Comparison of ENCODE assay signal across 26 mouse cellular contexts in genomic region chr11:120266259-120266758, GRCm38 (mm10). TPM values are rescaled to one million over a fixed set of nuclear protein-coding genes. Genes with fewer than 3 reads are reported as not detected.
DNase-seq lines count a peak whose midpoint lies in the region; ATAC-seq lines count a peak whose summit lies in the region.
"Had no signal": no experiment of that assay in that cellular context is flagged by ENCODE, and none has a peak within 500 bp of the region (broad histone marks: within the 10 kb centered on the region; RNA-seq: fewer than 3 reads in every experiment).

No protein-coding gene starts in this region.

- H3K4me3 ChIP-seq in heart, embryonic 10.5 days = no peak overlapping the region
- H3K4me3 ChIP-seq in embryonic facial prominence, embryonic 13.5 days = no peak overlapping the region
- H3K4me3 ChIP-seq in limb, embryonic 11.5 days (ENCODE audit: low read depth, low read length) = no peak overlapping the region
- H3K4me3 ChIP-seq: erythroblast, embryonic 14.5 days; forebrain, embryonic 13.5 days; hindbrain, embryonic 15.5 days; limb, embryonic 15.5 days; neural tube, embryonic 15.5 days had no signal

- WGBS in heart, embryonic 10.5 days = 85% methylated on average over 14 of the region's 14 CpGs
- 89% methylated on average over 14 of the region's 14 CpGs for WGBS in embryonic facial prominence, embryonic 13.5 days
- 89% methylated on average over 14 of the region's 14 CpGs for WGBS in limb, embryonic 11.5 days

- H3K4me2 ChIP-seq in embryonic facial prominence, embryonic 13.5 days = no peak overlapping the region
- no peak overlapping the region for H3K4me2 ChIP-seq in limb, embryonic 11.5 days (ENCODE audit: low read depth, severe bottlenecking)
- H3K4me2 ChIP-seq: forebrain, embryonic 13.5 days; hindbrain, embryonic 15.5 days; limb, embryonic 15.5 days; lung, embryonic 14.5 days; neural tube, embryonic 15.5 days had no signal

- H3K27me3 ChIP-seq in heart, embryonic 10.5 days (ENCODE audit: insufficient read depth, poor library complexity, severe bottlenecking) = no peaks in the 10 kb centered on the region
- no peaks in the 10 kb centered on the region for H3K27me3 ChIP-seq in embryonic facial prominence, embryonic 13.5 days
- H3K27me3 ChIP-seq in limb, embryonic 11.5 days (ENCODE audit: control insufficient read depth, insufficient read depth, low read length) = no peaks in the 10 kb centered on the region
- H3K27me3 ChIP-seq: hindbrain, embryonic 15.5 days; limb, embryonic 15.5 days; neural tube, embryonic 15.5 days had no signal

- 0 out of 2 replicates have a peak overlapping the region, but pooled peaks have one; percentile 30 for H3K27ac ChIP-seq in heart, embryonic 10.5 days
- H3K27ac ChIP-seq in embryonic facial prominence, embryonic 13.5 days = peak overlapping the region; percentile 34
- peak overlapping the region; percentile 64; the same call in 1 of the 2 replicates for H3K27ac ChIP-seq in limb, embryonic 11.5 days (replicated peaks; ENCODE audit: low read depth, low read length)
- H3K27ac ChIP-seq: hindbrain, embryonic 15.5 days; limb, embryonic 15.5 days; liver, embryonic 14.5 days; neural tube, embryonic 15.5 days; stomach, postnatal 0 days had no signal

- peaks cover 42% of the 10 kb centered on the region for H3K36me3 ChIP-seq in heart, embryonic 10.5 days
- peaks cover 34% of the 10 kb centered on the region for H3K36me3 ChIP-seq in embryonic facial prominence, embryonic 13.5 days
- peaks cover 12% of the 10 kb centered on the region; the same call in 1 of the 2 replicates for H3K36me3 ChIP-seq in limb, embryonic 11.5 days (ENCODE audit: control insufficient read depth, insufficient read depth, low read length)

- peaks cover 81% of the 10 kb centered on the region for H3K4me1 ChIP-seq in heart, embryonic 10.5 days
- H3K4me1 ChIP-seq in embryonic facial prominence, embryonic 13.5 days = peaks cover 86% of the 10 kb centered on the region
- peaks cover 75% of the 10 kb centered on the region for H3K4me1 ChIP-seq in limb, embryonic 11.5 days (ENCODE audit: control insufficient read depth, insufficient read depth, low read length)

- H3K9ac ChIP-seq in embryonic facial prominence, embryonic 13.5 days = no peak overlapping the region
- no peak overlapping the region for H3K9ac ChIP-seq in limb, embryonic 11.5 days (ENCODE audit: low read length)
- H3K9ac ChIP-seq: forebrain, embryonic 13.5 days; hindbrain, embryonic 15.5 days; limb, embryonic 15.5 days; liver, embryonic 14.5 days; lung, embryonic 14.5 days; neural tube, embryonic 15.5 days had no signal

- no peaks in the 10 kb centered on the region for H3K9me3 ChIP-seq in heart, embryonic 10.5 days
- no peaks in the 10 kb centered on the region for H3K9me3 ChIP-seq in embryonic facial prominence, embryonic 13.5 days
- H3K9me3 ChIP-seq in limb, embryonic 11.5 days (ENCODE audit: control insufficient read depth, low read length) = no peaks in the 10 kb centered on the region
- H3K9me3 ChIP-seq: forebrain, embryonic 13.5 days; hindbrain, embryonic 15.5 days; limb, embryonic 15.5 days; neural tube, embryonic 15.5 days had no signal

- intact Hi-C loops in heart, postnatal 10 days (cut with DNase I) = no loop called here

- ATAC-seq in embryonic facial prominence, embryonic 13.5 days (ENCODE audit: insufficient number of reproducible peaks, insufficient read depth, low FRiP score, low TSS enrichment, low read depth) = no peak
- ATAC-seq in limb, embryonic 11.5 days (ENCODE audit: insufficient number of reproducible peaks, low FRiP score, low TSS enrichment, low read depth) = no peak
- ATAC-seq: forebrain, embryonic 13.5 days; intestine, embryonic 16.5 days had no signal

- DNase-seq in heart, embryonic 10.5 days (ENCODE audit: low spot score) = no peak
- no peak for DNase-seq in heart, postnatal 10 days
- DNase-seq in kidney, postnatal 10 days = peak; percentile 54
- DNase-seq in kidney, adult 8-10 months = no peak
- DNase-seq in limb, embryonic 11.5 days (ENCODE audit: low spot score) = no peak
- no peak for DNase-seq in urinary bladder, adult 18-20 months (ENCODE audit: low spot score in 2 of 2)
- DNase-seq: adrenal gland, adult 8-10 months; cerebellum, adult 11-12 months; cerebellum, postnatal 10 days; gastrocnemius, postnatal 10 days; kidney, postnatal 36 days; layer of hippocampus, postnatal 36 days; lung, postnatal 36 days; right cerebral cortex, postnatal 14 days; thymus, adult 2 months; thymus, postnatal 4 days had no signal

RNA-seq across cellular contexts. Expression of gene Bahcc1, which starts 33.6 kb away (rescaled TPM):
- 7.7 and 12.9 TPM in 2 replicates for polyA plus RNA-seq in heart, embryonic 10.5 days (2016; fragmentation: Nextera tagmentation; extraction: Ambion mirVana)
- total RNA-seq in heart, postnatal 10 days (2021) = 10 to 100 TPM in 1 of 2 experiments, 1 to 10 TPM in 1; 8.8 to 14.1 TPM
- polyA plus RNA-seq in embryonic facial prominence, embryonic 13.5 days (2015; fragmentation: Nextera tagmentation; extraction: Ambion mirVana) = 13.1 and 13.9 TPM in 2 replicates
- 24.9 and 27.6 TPM in 2 replicates for polyA plus RNA-seq in limb, embryonic 11.5 days (2014; fragmentation: Nextera tagmentation; extraction: Ambion mirVana)
